Mouse (Mus musculus) embryonic facial prominence, embryonic 14.5 days (tissue): Measurements from ENCODE around the gene Gm10112. TPM values are rescaled to one million over a fixed set of nuclear protein-coding genes. Genes with fewer than 3 reads are reported as not detected.
A peak's percentile ranks its signal among the peaks of the same experiment; 100 is the strongest.

Source experiments
- ATAC-seq: fragments of 200-750 bp; cut with Nextera tagmentation; 2 replicates; pipeline ENCODE4 v1.8.0; 2017; ENCODE audit warnings: low read depth, moderate number of reproducible peaks, moderate TSS enrichment
- DNase-seq: peaks from one replicate; pipeline ENCODE4 v3.0.0-alpha.2; 2015; ENCODE audit warnings: low spot score
- H3K27ac ChIP-seq: fragments of 300-500 bp; sonication (generic); replicated peaks from 2 replicates; pipeline ENCODE4 v1.5.1; 2014; ENCODE audit warnings: low read depth, mild to moderate bottlenecking, low read length, moderate library complexity
- H3K27me3 ChIP-seq: fragments of 300-500 bp; sonication (generic); replicated peaks from 2 replicates; pipeline ENCODE4 v1.6.1; 2014; ENCODE audit warnings: low read length; ENCODE audit not compliant: control insufficient read depth, insufficient read depth
- H3K36me3 ChIP-seq: fragments of 300-500 bp; sonication (generic); 2 replicates; pipeline ENCODE4 v1.6.1; 2014; ENCODE audit warnings: low read length, mixed read lengths; ENCODE audit not compliant: control insufficient read depth, insufficient read depth
- H3K4me1 ChIP-seq: fragments of 300-500 bp; sonication (generic); 2 replicates; pipeline ENCODE4 v1.6.1; 2014; ENCODE audit warnings: antibody characterized with exemption, low read length; ENCODE audit not compliant: control insufficient read depth, insufficient read depth
- H3K4me2 ChIP-seq: fragments of 300-500 bp; sonication (generic); 2 replicates; pipeline ENCODE4 v1.6.1; 2014; ENCODE audit warnings: low read depth, mild to moderate bottlenecking, low read length, moderate library complexity, mixed read lengths
- H3K4me3 ChIP-seq: fragments of 300-500 bp; sonication (generic); 2 replicates; pipeline ENCODE4 v1.5.1; 2014; ENCODE audit warnings: low read depth, mild to moderate bottlenecking, low read length
- H3K9ac ChIP-seq: fragments of 300-500 bp; sonication (generic); 2 replicates; pipeline ENCODE4 v1.6.1; 2014; ENCODE audit warnings: low read depth, mild to moderate bottlenecking, low read length, moderate library complexity, mixed read lengths
- H3K9me3 ChIP-seq: fragments of 300-500 bp; sonication (generic); 2 replicates; pipeline ENCODE4 v1.6.1; 2016; ENCODE audit warnings: low read length; ENCODE audit not compliant: control insufficient read depth
- WGBS: fragments of 180-500 bp; shearing (Covaris S2); extraction: QIAGEN DNeasy Blood & Tissue Kit; methylation state at CpG from one replicate; pipeline ENCODE4 v1.1.7; 2014; 5-methylcytosine and 5-hydroxymethylcytosine counted together
- polyA plus RNA-seq: library from polyadenylated mRNA; unstranded; fragments of >200 nt; fragmentation: Nextera tagmentation; extraction: Ambion mirVana; gene quantifications from 2 replicates; pipeline ENCODE4 v1.2.1, GENCODE M21; 2014

Gene Gm10112
- not detected in 2 replicates for polyA plus RNA-seq

- WGBS = 89% methylated on average over 3 of the region's 3 CpGs
- Histone ChIP-seq H3K36me3 (no peaks in the 10 kb centered on the region), H3K4me3 (no peak within 1 kb of the TSS), H3K27me3 (no peaks in the 10 kb centered on the region), H3K9me3 (no peaks in the 10 kb centered on the region), H3K4me2 (no peak within 1 kb of the TSS), H3K9ac (no peak within 1 kb of the TSS), H3K27ac (no peak within 1 kb of the TSS), H3K4me1 (no peaks in the 10 kb centered on the region)
- DNase-seq (no peak), ATAC-seq (no peak)
Measured at GRCm38 (mm10) chrX:111168040-111168439, at the start of gene Gm10112. Gene Gm10112, plus strand, starts transcription at chrX:111168340.

- Histone ChIP-seq H3K27ac (no peak overlapping the region), H3K4me3 (no peak overlapping the region), H3K36me3 (no peaks in the 10 kb centered on the region), H3K9ac (no peak overlapping the region), H3K27me3 (no peaks in the 10 kb centered on the region), H3K4me2 (no peak overlapping the region), H3K4me1 (no peaks in the 10 kb centered on the region), H3K9me3 (no peaks in the 10 kb centered on the region)
- no peak for ATAC-seq
- DNase-seq = no peak
- WGBS = 75% methylated on average over 1 of the region's 1 CpGs
Measured at GRCm38 (mm10) chrX:111189574-111189973, 21.4 kb downstream of the Gm10112 start.

GRCm38 (mm10) chrX:111196376-111196775, 28.2 kb downstream of the Gm10112 start:
- ATAC-seq (no peak), DNase-seq (peak; percentile 22)
- no peak overlapping the region for H3K9ac ChIP-seq

GRCm38 (mm10) chrX:111210225-111210624, 42.1 kb downstream of the Gm10112 start:
- H3K9me3 ChIP-seq = no peaks in the 10 kb centered on the region
- 0 out of 2 replicates have a peak, but pooled peaks have one; percentile 26 for ATAC-seq
- WGBS = 18% methylated on average over 5 of the region's 5 CpGs
- no peak overlapping the region for H3K4me2 ChIP-seq
- no peak overlapping the region for H3K4me3 ChIP-seq
- no peaks in the 10 kb centered on the region for H3K27me3 ChIP-seq
- H3K4me1 ChIP-seq = no peaks in the 10 kb centered on the region
- no peak overlapping the region for H3K27ac ChIP-seq
- no peaks in the 10 kb centered on the region for H3K36me3 ChIP-seq
- peak; percentile 26 for DNase-seq
- H3K9ac ChIP-seq = no peak overlapping the region

More at GRCm38 (mm10) chrX:111196376-111196775, 28.2 kb downstream of the Gm10112 start:
- no peaks in the 10 kb centered on the region for H3K36me3 ChIP-seq
- WGBS = 1% methylated on average over 2 of the region's 2 CpGs
- no peak overlapping the region for H3K4me3 ChIP-seq
- H3K27me3 ChIP-seq = no peaks in the 10 kb centered on the region
- H3K27ac ChIP-seq = no peak overlapping the region
- H3K9me3 ChIP-seq = no peaks in the 10 kb centered on the region
- no peaks in the 10 kb centered on the region for H3K4me1 ChIP-seq
- H3K4me2 ChIP-seq = no peak overlapping the region

Other genes starting within 250 kb of the Gm10112 start
- gene Cylc1, start 57.9 kb upstream of the Gm10112 start, polyA plus RNA-seq = not detected in 2 replicates